Mouse (Mus musculus) embryonic facial prominence, embryonic 14.5 days (tissue): ENCODE data around the gene Ncan. TPM values are rescaled to one million over a fixed set of nuclear protein-coding genes. Genes with fewer than 3 reads are reported as not detected.

Source experiments
- ATAC-seq: fragments of 200-750 bp; cut with Nextera tagmentation; 2 replicates; pipeline ENCODE4 v1.8.0; 2017; ENCODE audit warnings: low read depth, moderate number of reproducible peaks, moderate TSS enrichment
- DNase-seq: peaks from one replicate; pipeline ENCODE4 v3.0.0-alpha.2; 2015; ENCODE audit warnings: low spot score
- H3K27ac ChIP-seq: fragments of 300-500 bp; sonication (generic); replicated peaks from 2 replicates; pipeline ENCODE4 v1.5.1; 2014; ENCODE audit warnings: low read depth, mild to moderate bottlenecking, low read length, moderate library complexity
- H3K27me3 ChIP-seq: fragments of 300-500 bp; sonication (generic); replicated peaks from 2 replicates; pipeline ENCODE4 v1.6.1; 2014; ENCODE audit warnings: low read length; ENCODE audit not compliant: control insufficient read depth, insufficient read depth
- H3K36me3 ChIP-seq: fragments of 300-500 bp; sonication (generic); 2 replicates; pipeline ENCODE4 v1.6.1; 2014; ENCODE audit warnings: low read length, mixed read lengths; ENCODE audit not compliant: control insufficient read depth, insufficient read depth
- H3K4me1 ChIP-seq: fragments of 300-500 bp; sonication (generic); 2 replicates; pipeline ENCODE4 v1.6.1; 2014; ENCODE audit warnings: antibody characterized with exemption, low read length; ENCODE audit not compliant: control insufficient read depth, insufficient read depth
- H3K4me2 ChIP-seq: fragments of 300-500 bp; sonication (generic); 2 replicates; pipeline ENCODE4 v1.6.1; 2014; ENCODE audit warnings: low read depth, mild to moderate bottlenecking, low read length, moderate library complexity, mixed read lengths
- H3K4me3 ChIP-seq: fragments of 300-500 bp; sonication (generic); 2 replicates; pipeline ENCODE4 v1.5.1; 2014; ENCODE audit warnings: low read depth, mild to moderate bottlenecking, low read length
- H3K9ac ChIP-seq: fragments of 300-500 bp; sonication (generic); 2 replicates; pipeline ENCODE4 v1.6.1; 2014; ENCODE audit warnings: low read depth, mild to moderate bottlenecking, low read length, moderate library complexity, mixed read lengths
- H3K9me3 ChIP-seq: fragments of 300-500 bp; sonication (generic); 2 replicates; pipeline ENCODE4 v1.6.1; 2016; ENCODE audit warnings: low read length; ENCODE audit not compliant: control insufficient read depth
- WGBS: fragments of 180-500 bp; shearing (Covaris S2); extraction: QIAGEN DNeasy Blood & Tissue Kit; methylation state at CpG from one replicate; pipeline ENCODE4 v1.1.7; 2014; 5-methylcytosine and 5-hydroxymethylcytosine counted together
- polyA plus RNA-seq: library from polyadenylated mRNA; unstranded; fragments of >200 nt; fragmentation: Nextera tagmentation; extraction: Ambion mirVana; gene quantifications from 2 replicates; pipeline ENCODE4 v1.2.1, GENCODE M21; 2014

The Ncan gene
- polyA plus RNA-seq, 1 experiment from 2014 or later, result 1.1 TPM

DNA sequence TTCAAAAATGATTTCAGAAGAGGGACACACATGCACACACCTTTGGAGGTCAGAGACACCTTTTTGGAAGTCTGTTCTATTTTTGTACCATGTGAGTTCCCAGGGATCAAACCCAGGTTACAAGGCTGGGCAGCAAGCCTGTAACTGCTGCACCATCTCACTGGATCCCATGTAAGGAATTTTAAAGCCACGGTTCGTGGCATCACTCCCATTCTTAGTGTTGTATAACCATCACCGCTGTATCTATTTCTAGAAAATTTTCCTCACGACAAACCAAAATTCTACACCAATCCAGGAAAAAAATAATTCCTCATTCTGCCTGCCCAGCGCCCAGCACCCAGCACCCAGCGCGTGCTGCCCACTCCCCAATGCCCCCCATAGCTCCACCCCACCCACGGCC lies 21.4 kb downstream of the Ncan start:
- Histone ChIP-seq H3K4me3 (no peak overlapping the region), H3K9ac (no peak overlapping the region), H3K4me1 (no peaks in the 10 kb centered on the region), H3K27ac (no peak overlapping the region), H3K27me3 (0 out of 2 replicates have a peak, but pooled peaks cover 2% of the 10 kb centered on the region), H3K36me3 (no peaks in the 10 kb centered on the region), H3K9me3 (no peaks in the 10 kb centered on the region), H3K4me2 (no peak overlapping the region)
- WGBS, result 70% methylated on average over 8 of the region's 8 CpGs
- no peak for DNase-seq
- ATAC-seq, result no peak

- H3K27me3 ChIP-seq, result peaks cover 42% of the 10 kb centered on the region
- no peak overlapping the region for H3K4me2 ChIP-seq
- no peak overlapping the region for H3K9ac ChIP-seq
- H3K4me1 ChIP-seq, result no peaks in the 10 kb centered on the region
- DNase-seq (no peak), ATAC-seq (no peak)
- no peaks in the 10 kb centered on the region for H3K36me3 ChIP-seq
- no peaks in the 10 kb centered on the region for H3K9me3 ChIP-seq
- H3K27ac ChIP-seq, result no peak overlapping the region
- 50% methylated on average over 8 of the region's 8 CpGs for WGBS
- H3K4me3 ChIP-seq, result no peak overlapping the region
Measured at GRCm38 (mm10) chr8:70092786-70093185, 27.9 kb downstream of the Ncan start.

DNA sequence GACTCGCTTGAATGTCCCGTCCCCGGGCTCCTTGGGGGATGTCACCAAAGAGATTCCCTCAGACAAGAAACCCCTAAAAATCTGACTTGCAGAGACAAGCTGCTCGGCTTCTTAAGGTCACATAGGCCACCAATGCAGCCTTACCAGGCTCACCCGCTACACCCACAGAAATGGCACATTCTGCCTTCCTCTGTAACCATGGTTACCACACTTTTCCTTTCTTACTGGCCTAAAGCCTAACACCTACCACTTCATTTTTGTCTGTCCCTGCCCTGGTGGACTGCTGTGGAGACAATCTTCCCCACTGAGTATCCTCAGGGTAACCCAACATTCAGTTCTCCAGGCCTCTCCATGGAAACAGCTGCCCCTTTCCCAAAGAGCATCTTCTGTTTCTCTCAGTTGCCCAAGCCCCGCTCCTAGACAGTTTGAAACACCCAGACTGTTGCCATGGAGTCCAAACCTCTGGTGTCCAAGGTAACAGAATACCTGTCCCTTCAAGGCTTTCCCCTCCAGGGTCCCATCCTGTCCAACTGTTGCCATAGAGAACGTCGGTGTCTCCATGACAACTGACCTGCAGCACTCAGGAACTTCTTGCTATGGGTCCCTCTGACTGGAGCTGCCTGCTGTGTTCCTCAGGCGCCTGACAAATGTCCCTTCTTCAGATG lies 31.2 kb downstream of the Ncan start:
- H3K36me3 ChIP-seq, result no peaks in the 10 kb centered on the region
- H3K4me2 ChIP-seq, result no peak overlapping the region
- H3K4me3 ChIP-seq, result no peak overlapping the region
- no peak overlapping the region for H3K9ac ChIP-seq
- 60% methylated on average over 7 of the region's 9 CpGs for WGBS
- ATAC-seq (no peak), DNase-seq (no peak)
- peaks cover 76% of the 10 kb centered on the region for H3K27me3 ChIP-seq
- no peaks in the 10 kb centered on the region for H3K9me3 ChIP-seq
- no peak overlapping the region for H3K27ac ChIP-seq
- H3K4me1 ChIP-seq, result peaks cover 3% of the 10 kb centered on the region; the same call in 1 of the 2 replicates

DNA sequence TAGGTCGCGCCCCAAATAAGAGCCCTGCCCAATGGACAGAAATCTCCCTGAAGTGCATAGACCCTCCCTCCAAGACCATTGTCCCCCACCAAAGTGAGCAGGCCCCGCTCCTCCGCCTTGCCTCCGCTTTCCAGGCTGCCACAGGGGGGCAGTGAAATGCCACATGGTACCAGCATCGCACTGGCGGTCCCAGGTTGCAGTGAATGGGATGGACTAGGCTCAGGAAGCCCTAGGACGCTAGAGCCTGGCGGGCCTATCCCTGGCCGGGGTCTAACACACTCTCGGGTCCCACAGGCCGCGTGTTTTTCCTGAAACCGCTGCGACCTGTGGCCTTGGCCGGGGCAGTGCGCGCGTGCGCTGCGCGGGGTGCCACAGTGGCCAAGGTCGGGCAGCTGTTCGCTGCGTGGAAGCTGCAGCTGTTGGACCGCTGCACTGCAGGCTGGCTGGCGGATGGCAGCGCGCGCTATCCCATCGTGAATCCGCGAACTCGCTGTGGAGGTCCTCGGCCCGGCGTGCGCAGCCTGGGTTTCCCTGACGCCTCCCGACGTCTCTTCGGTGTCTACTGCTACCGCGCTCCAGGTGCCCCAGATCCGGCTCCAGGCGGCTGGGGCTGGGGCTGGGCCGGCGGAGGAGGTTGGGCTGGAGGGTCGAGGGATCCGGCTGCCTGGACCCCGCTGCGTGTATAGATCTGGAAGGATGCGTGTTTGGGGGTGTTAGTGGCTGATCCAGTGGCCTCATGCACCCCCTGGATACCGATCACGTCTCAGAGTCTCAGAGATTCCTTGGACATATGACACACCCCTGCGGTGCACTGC lies 32.6 kb downstream of the Ncan start:
- DNase-seq, result peak; percentile 59
- Histone ChIP-seq H3K4me3 (peak overlapping the region; percentile 43), H3K9me3 (no peaks in the 10 kb centered on the region), H3K27ac (no peak overlapping the region), H3K4me2 (peak overlapping the region; percentile 74), H3K4me1 (peaks cover 10% of the 10 kb centered on the region; the same call in 1 of the 2 replicates), H3K27me3 (peaks cover 86% of the 10 kb centered on the region), H3K36me3 (no peaks in the 10 kb centered on the region), H3K9ac (peak overlapping the region; percentile 58)
- ATAC-seq, result peak; percentile 74; the same call in 1 of the 2 replicates
- 5% methylated on average over 38 of the region's 56 CpGs for WGBS

GRCm38 (mm10) chr8:70087237-70087636 lies 33.4 kb downstream of the Ncan start:
- no peaks in the 10 kb centered on the region for H3K36me3 ChIP-seq
- H3K4me3 ChIP-seq, result no peak overlapping the region
- 9% methylated on average over 7 of the region's 7 CpGs for WGBS
- no peaks in the 10 kb centered on the region for H3K9me3 ChIP-seq
- ATAC-seq, result no peak; the same call in 1 of the 2 replicates
- H3K4me1 ChIP-seq, result peaks cover 10% of the 10 kb centered on the region; the same call in 1 of the 2 replicates
- no peak overlapping the region for H3K4me2 ChIP-seq
- DNase-seq, result no peak
- peaks cover 94% of the 10 kb centered on the region for H3K27me3 ChIP-seq
- no peak overlapping the region for H3K9ac ChIP-seq
- H3K27ac ChIP-seq, result no peak overlapping the region

- Histone ChIP-seq H3K9ac (no peak overlapping the region), H3K27me3 (peaks cover 87% of the 10 kb centered on the region), H3K4me3 (no peak overlapping the region), H3K36me3 (no peaks in the 10 kb centered on the region), H3K27ac (no peak overlapping the region), H3K9me3 (no peaks in the 10 kb centered on the region), H3K4me2 (no peak overlapping the region), H3K4me1 (peaks cover 10% of the 10 kb centered on the region; the same call in 1 of the 2 replicates)
- DNase-seq (no peak), ATAC-seq (no peak)
- WGBS, result 42% methylated on average over 1 of the region's 1 CpGs
Measured at GRCm38 (mm10) chr8:70086151-70086550, 34.5 kb downstream of the Ncan start.

GRCm38 (mm10) chr8:70084191-70085065 lies 36.2 kb downstream of the Ncan start:
- peak overlapping the region; percentile 42 for H3K4me3 ChIP-seq

DNA sequence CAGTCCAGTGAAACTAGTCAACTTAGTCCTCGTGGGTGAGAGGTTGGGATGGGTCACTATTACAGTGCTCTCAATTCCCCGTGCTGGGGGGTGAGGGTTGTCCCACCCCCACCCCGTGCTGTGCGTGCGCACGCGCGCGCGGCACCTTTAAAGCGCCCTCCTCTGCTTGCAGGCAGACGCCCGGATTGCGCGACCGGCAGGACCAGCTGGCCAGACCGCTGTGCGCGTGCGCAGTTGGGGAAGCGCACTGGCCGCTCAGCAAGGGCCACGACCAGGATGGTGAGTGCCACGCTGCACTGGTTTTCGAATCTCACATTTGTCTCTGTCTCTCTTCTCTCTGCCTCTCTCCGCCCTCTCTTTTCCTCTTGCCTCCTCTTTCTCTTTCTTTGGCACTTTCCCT lies 37.4 kb downstream of the Ncan start, which contains the start of gene Hapln4:
Gene Hapln4, plus strand, starts transcription at position 173 of the 400 bp plus-strand sequence.
- DNase-seq, result peak; percentile 43
- Histone ChIP-seq H3K36me3 (no peaks in the 10 kb centered on the region), H3K27me3 (peaks cover 60% of the 10 kb centered on the region), H3K9me3 (no peaks in the 10 kb centered on the region), H3K4me3 (peak within 1 kb of the TSS; percentile 42), H3K9ac (peak within 1 kb of the TSS; percentile 47), H3K4me2 (peak within 1 kb of the TSS; percentile 80), H3K4me1 (peaks cover 10% of the 10 kb centered on the region; the same call in 1 of the 2 replicates), H3K27ac (no peak within 1 kb of the TSS)
- WGBS, result 0% methylated on average over 20 of the region's 26 CpGs
- no peak for ATAC-seq

More at GRCm38 (mm10) chr8:70084191-70085065, 36.2 kb downstream of the Ncan start:
- H3K9me3 ChIP-seq, result no peaks in the 10 kb centered on the region
- H3K27me3 ChIP-seq, result peaks cover 71% of the 10 kb centered on the region
- peak overlapping the region; percentile 80 for H3K4me2 ChIP-seq
- DNase-seq (no peak), ATAC-seq (peak; percentile 13; the same call in 1 of the 2 replicates)
- H3K36me3 ChIP-seq, result no peaks in the 10 kb centered on the region
- H3K27ac ChIP-seq, result no peak overlapping the region
- H3K9ac ChIP-seq, result peak overlapping the region; percentile 47
- 3% methylated on average over 55 of the region's 71 CpGs for WGBS
- H3K4me1 ChIP-seq, result peaks cover 10% of the 10 kb centered on the region; the same call in 1 of the 2 replicates
